Mouse (Mus musculus) urinary bladder, adult 18-20 months (tissue): Measurements from ENCODE around the gene Hspb7.
A peak's percentile ranks its signal among the peaks of the same experiment; 100 is the strongest.

ENCODE experiments used
- DNase-seq, 2 experiments: peaks; one replicate each; pipeline ENCODE4 v3.0.0; 2022; ENCODE audit warnings: low spot score in 2 of 2, mixed read lengths in 2 of 2

Hspb7 gene

DNA sequence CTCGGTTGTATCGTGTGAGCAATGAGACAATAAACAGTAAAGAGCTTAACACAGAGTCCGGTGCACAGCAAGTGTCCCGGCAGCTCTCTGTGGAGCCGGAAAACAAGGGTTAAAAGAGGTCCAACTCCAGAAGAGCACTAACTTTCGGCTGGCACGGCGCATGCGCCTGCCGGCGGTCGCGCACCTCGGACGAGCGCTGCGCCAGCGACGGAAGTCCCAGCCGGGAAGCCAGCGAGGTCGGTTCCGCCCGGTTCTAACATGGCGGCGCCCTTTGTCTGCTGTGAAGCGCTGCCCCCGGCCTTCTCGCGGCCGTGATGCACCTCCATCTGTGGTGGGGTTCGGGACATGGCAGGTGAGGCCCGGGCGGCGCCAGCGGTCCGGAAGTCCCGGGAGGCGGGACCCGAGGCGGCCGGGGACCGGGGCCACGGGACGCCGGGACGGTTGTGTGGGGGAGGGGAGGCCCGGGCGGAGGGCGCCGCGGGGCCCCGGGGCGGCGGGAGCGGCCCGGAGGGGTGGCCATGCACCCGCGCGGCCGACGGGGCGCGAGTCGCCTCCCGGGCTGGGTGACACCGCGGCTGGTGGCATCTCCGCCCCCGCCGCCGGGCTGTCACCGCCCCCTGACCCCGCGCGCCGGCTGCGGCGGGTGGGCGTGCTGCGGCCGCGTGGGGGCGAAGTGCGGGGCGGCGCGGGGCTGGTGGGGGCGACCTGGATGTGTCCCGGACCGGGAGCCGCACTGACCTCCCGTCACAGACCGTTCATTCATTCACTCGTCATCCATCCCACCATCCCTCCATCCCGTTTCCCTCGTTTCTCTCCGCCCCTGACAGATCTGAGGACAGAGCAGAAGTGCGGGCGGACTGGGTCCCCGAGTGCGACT, 24.1 kb downstream of the Hspb7 start, which contains the start of gene Zbtb17:
Gene Zbtb17, plus strand, starts transcription at position 204 of the 877 bp plus-strand sequence.
- DNase-seq, result peak; percentile 82 to 84

- DNase-seq, result no peak
Measured at GRCm38 (mm10) chr4:141445328-141445720, 24.7 kb downstream of the Hspb7 start.

DNA sequence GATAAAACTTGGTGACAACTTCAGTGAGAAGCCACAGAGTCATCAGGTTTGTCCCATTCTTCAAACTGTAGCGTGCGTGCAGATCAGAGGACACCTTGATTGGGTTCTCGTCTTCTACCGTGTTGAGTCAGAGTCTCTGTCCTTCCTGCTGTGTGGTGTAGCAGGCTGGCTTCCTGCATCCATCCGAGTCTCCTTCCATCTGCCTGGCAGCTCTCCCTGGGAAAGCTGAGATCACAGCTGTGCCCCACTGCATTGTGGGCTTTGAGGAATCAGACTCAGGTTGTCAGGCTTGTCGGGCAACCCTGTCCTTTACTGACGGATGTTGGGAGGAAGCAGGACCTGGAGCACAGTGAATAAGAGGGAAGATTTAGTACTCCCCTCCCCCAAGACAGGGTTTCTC, 25.6 kb downstream of the Hspb7 start:
- peak in 1 of 2 experiments; percentile 1 for DNase-seq

GRCm38 (mm10) chr4:141451251-141451650, 30.7 kb downstream of the Hspb7 start:
- no peak for DNase-seq

DNA sequence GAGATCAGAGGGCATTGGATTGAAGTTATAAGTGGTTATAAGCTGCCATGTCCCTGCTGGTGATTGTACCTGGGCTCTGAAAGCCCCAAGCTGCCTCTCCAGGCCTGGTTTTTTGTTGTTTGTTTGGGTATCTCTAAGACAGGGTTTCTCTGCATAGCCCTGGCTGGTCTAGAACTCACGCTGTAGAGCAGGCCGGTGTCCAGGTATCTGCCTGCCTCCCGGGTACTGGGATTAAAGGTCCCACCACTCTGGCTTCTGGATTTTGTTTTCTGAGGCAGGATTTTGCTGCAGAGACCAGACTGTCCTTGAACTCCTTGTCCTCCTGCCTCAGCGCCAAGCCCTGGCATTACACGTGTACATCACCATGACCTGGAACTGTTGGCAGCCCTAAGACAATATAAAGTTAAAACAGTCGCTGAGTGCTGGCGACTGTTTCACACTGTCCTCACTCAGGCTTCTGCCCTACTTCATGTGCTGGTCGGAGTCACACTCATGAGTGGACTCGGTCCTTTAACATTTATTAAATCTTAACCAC, 31.4 kb downstream of the Hspb7 start:
- no peak for DNase-seq

DNA sequence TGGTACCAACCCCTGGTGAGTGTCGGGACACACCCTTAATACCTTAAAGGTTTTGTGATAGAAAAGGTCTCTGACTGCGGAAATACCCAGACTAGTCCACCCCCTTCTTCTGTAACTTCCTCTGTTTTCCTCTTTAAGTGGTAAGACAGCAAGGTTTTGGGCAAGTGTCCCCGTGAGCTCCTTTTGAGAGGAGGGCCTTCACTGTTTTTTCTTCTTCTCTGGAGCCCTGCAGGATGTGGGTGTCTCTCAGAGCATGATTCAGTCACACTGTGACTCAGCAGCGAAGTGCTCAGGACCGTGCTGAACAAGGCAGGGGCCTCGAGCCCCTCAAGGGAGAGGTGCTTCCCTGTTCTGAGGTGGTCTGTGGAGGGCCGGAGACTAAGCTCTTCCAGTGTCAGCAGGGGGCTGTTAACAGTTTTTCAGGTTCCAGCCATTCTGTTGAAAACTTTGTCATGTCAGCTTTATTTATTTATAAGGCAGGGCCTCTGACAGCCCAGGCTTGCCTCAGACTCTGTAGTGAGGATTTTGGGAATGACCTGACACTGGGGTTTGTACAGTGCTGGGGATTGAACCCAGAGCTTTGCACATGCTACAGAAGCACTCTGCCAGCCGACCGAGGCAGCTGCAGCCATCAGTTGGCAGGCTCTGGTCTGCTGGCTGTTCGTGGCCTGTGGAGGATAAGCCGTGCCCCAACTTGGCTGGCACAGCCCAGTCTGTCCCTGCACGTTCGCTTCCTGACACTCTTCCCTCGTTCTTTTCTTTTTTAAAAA, 34.2 kb downstream of the Hspb7 start:
- no peak for DNase-seq

DNA sequence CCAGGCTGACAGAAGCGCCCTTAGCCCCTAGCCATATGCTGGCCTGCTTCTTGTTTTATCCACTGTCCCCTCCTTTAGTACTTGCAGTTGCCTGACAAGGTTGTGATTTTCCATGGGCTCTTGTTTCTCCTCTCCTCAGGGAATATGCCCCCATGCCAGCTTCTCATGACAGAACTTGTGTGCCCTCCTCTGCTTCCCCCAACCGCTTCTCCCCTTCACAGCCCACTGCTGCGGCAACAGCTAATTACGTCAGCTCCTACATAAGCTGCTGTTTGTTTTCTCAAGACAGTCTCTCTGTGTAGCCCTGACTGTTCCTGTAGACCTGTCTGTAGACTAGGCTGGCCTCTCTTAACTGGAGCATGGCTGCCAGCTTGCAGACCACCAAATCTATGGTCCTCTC, 34.9 kb downstream of the Hspb7 start:
- no peak for DNase-seq

DNA sequence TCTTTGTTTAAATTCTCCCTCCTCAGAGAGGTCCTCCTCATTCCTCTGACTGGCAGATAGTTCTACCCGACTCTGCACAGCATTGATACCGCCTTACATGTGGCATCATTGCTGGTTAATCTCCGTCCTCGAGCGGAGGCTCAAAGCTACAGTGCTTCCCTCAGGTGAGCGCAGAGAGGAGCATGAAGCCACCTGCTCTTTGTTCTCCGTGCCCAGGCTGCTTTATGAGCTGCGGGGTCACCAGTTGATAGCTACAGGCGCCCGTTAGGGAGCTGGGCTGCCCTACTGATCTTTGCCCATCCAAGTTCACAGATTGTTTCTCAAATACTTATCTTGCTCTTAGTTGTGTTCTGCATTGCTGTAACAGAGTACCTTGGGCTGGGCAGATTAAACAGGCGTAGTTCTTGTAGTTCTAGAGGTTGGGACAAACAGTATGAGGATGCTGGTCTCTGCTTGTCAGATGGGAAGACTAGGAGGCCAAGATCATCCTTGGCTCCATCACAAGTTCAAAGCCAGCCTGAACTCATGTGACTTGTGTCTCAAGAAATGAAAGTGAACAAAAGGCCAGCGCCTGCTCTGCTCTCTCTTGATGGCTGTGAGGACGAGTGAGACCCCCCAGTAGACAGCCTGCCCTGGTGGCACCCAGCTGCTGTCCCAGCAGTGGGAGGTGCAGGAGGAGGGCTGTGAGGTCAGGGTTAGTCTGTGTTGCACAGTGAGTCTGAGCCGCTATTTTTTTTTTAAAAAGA, 35.8 kb downstream of the Hspb7 start:
- DNase-seq, result no peak

DNA sequence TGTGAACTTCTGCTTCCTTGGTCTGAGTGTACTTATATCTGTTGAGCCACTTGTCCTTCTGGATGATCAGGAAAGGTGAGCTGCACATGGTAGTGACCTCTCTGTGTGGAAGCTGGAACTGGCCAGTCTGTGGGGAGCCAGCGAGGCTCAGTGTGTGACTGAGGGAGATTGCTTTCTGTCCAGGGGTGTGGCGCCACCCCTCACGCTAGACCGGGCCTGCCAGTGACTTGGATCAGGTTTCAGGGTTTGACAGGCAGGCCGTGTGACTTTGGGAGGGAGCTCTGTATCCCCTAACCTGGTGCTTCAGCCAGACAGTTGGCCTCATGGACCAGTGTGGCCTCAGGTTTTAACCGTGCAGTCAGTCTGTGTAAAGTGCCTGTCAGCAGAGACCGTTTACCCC, 37.7 kb downstream of the Hspb7 start:
- peak; percentile 64 to 83 for DNase-seq

DNA sequence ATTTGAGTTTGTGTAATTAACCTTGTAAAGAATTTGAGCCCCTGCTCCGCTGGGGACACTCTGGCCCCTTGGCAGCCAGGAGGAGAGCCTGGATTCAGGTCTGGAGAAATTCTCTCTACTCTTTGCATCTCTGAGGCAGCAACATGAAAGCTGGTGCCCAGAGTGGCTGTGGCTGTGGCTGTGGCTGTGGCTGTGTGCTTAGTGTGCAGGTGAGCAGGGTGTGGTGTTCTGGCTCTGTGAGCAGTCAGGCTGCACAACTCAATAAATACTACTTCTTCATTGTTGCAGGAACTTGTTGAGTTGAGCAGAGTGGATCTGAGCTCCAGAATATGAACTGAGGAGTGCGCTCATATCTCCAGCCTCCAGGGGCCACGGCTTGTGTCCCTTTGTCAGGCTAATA, 38.3 kb downstream of the Hspb7 start:
- DNase-seq, result peak in 1 of 2 experiments; percentile 13

DNA sequence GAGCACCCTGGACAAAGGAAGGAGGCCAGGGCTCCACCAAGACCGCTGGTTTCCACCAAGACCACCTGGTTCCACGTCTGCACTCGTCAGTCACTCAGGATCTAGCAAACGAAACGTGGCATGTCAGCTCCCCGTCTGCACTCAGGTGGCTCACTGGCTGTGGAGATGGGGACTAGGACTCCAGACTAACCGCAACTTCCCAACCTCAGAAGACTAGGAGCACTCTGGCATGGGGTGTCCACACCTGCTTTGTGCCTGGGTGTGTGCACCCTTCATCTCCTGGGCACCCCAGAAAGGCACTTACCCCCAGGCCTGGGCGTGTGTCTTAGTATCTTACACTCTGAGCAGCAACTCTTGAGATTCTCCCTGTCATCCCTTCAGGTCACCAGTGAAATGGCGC, 39.2 kb downstream of the Hspb7 start:
- DNase-seq, result no peak

GRCm38 (mm10) chr4:141460481-141460880, 39.9 kb downstream of the Hspb7 start:
- DNase-seq, result no peak

DNA sequence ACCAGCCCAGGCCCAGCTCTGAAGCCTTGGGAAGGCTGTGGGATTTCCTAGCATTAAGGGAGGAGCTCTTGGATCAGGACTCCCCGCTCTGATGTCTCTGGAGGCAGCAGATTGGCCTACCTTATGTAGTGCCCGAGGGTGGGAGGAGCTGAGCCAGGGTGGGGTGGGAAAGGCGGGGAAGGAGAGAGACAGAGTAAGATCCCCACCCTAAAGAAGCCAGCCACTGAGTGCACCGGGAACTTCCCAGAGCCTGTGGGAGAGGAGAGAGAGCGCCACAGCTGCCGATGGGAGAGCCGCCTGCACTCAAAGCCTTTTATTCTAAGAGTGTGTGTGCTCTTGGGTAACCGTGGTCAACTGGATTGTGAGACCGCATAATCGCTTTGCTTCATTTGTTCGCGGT, 40.5 kb downstream of the Hspb7 start:
- DNase-seq, result no peak

- DNase-seq, result no peak
Measured at GRCm38 (mm10) chr4:141461576-141461975, 41.0 kb downstream of the Hspb7 start.

DNA sequence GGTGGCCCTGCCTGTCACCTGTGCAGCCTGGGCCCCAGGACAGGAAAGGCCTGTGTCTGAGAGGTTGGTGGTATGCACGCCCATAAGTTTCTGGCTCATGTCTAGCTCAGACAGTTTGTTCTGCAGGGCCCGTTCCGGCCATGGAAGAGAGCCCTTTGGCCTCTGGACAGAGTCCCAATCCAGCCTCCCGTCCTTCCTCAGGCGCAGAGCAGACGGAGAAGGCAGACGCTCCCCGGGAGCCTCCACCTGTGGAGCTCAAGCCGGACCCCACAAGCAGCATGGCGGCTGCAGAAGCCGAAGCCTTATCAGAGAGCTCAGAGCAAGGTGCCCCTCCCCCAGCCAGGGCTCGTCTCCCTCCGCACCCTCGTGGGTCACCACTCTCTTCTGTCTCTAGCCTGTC, 42.9 kb downstream of the Hspb7 start:
- no peak for DNase-seq

DNA sequence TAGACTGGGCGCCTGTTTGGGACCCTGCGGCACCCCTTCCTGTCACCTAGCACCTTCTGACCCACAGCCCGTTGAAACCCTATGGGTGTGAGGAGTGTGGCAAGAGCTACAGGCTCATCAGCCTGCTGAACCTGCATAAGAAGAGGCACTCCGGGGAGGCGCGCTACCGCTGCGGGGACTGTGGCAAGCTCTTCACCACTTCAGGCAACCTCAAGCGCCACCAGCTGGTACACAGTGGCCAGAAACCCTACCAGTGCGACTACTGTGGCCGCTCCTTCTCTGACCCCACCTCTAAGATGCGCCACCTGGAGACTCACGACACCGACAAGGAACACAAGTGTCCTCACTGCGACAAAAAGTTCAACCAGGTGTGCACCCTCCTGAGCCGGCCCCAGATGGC, 44.1 kb downstream of the Hspb7 start:
- DNase-seq, result peak in 1 of 2 experiments; percentile 0

DNA sequence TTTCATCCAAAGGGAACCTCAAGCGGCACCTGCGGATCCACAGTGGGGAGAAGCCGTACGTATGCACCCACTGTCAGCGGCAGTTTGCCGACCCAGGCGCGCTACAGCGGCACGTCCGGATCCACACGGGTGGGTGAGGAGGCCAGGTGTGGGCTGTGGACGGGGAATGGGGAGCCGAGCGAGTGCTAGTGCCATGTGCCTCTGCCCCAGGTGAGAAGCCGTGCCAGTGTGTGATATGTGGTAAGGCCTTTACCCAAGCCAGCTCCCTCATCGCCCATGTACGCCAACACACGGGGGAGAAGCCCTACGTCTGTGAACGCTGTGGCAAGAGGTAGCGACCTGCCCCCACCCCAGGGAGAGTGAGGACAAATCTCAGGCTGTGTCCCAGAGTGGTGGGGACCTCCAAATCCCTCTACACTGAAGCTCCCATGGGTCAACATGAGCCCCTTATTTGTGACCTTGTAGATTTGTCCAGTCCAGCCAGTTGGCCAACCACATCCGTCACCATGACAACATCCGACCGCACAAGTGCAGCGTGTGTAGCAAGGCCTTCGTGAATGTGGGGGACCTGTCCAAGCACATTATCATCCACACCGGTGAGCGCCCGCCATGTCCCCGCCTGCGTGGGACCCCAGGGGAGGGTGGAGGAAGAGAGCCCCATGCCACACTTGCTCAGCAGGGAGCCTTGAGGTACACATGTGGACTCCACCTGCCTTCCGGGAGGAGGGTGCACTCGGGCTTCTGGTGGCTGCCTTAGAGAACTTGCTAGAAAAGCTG, 45.1 kb downstream of the Hspb7 start:
- peak in 1 of 2 experiments; percentile 0 for DNase-seq

DNA sequence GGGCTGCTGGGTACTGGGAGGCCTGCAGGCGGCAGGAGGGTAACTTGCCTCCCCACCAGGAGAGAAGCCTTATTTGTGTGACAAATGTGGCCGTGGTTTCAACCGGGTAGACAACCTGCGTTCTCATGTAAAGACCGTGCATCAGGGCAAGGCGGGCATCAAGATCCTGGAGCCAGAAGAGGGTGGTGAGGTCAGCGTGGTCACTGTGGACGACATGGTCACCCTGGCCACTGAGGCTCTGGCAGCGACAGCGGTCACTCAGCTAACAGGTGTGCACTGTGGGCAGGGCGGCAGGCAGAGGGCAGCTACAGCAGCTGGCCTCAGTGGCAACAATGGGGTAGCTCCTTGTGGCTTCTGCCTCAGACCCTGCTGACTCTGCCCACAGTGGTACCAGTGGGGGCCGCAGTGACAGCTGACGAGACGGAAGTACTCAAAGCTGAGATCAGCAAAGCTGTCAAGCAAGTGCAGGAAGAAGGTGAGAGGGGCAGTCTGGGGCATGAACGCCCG, 45.8 kb downstream of the Hspb7 start:
- DNase-seq, result peak in 1 of 2 experiments; percentile 1

DNA sequence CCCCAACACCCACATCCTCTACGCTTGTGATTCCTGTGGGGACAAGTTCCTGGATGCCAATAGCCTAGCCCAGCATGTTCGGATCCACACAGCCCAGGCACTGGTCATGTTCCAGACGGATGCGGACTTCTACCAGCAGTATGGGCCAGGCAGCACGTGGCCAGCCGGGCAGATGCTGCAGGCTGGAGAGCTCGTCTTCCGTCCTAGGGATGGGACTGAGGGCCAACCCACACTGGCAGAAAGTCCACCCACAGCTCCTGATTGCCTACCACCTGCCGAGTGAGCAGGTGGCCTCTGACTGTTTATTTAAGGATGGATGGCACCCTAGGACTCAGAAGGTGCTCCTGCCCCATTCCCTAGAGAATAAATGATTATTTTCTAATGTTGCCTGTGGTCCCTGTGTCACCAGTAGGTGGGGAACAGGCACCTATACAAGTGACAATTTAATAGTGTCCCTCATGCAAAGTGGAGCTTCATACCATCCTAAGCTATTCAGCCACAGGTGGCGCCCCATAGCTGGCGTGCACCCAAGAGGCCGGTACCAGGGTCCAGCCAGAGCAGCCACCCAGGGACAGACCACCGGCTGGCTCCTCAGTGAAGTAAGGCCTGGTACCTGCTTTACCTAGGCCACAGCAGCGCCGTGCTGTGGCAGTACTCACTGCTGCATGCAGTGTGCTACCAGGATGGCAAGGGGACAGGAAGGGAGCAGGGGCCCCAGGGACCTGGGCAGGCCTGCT, 46.4 kb downstream of the Hspb7 start:
- peak in 1 of 2 experiments; percentile 0 for DNase-seq

DNA sequence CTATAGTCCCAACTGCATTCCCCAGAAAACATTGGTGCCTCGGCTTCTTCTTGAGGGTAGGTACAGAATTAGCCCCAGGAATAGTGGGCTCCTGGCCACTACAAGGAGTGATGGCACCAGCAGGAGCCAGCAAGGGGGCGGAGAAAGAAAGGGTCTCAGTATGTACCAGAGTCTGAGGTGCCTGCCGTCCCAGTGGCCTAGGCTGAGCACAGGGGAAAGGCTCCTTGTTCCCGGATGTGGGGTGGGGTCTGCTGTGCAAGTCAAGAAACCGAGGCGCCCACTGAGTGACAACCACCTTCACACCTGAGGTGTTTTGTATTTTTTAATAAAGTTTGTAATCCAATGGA, 47.0 kb downstream of the Hspb7 start:
- peak in 1 of 2 experiments; percentile 0 for DNase-seq
